Mouse (Mus musculus): ENCODE results near the gene Ntf5. TPM values are rescaled to one million over a fixed set of nuclear protein-coding genes. Genes with fewer than 3 reads are reported as not detected.

Gene Ntf5
- polyA plus RNA-seq (2014; fragmentation: Illumina TruSeq; extraction: RNeasy Lipid Tissue Mini Kit (QIAGEN cat#74804); ENCODE audit: low replicate concordance) = not detected

GRCm38 (mm10) chr7:45413113-45413863 is at the start of gene Ntf5:
Ntf5 (plus strand) TSS chr7:45413695.

GRCm38 (mm10) chr7:45366652-45367019 is 46.9 kb upstream of the Ntf5 start, which contains the start of gene Ppfia3:
Ppfia3 (minus strand) TSS chr7:45367019.

DNA sequence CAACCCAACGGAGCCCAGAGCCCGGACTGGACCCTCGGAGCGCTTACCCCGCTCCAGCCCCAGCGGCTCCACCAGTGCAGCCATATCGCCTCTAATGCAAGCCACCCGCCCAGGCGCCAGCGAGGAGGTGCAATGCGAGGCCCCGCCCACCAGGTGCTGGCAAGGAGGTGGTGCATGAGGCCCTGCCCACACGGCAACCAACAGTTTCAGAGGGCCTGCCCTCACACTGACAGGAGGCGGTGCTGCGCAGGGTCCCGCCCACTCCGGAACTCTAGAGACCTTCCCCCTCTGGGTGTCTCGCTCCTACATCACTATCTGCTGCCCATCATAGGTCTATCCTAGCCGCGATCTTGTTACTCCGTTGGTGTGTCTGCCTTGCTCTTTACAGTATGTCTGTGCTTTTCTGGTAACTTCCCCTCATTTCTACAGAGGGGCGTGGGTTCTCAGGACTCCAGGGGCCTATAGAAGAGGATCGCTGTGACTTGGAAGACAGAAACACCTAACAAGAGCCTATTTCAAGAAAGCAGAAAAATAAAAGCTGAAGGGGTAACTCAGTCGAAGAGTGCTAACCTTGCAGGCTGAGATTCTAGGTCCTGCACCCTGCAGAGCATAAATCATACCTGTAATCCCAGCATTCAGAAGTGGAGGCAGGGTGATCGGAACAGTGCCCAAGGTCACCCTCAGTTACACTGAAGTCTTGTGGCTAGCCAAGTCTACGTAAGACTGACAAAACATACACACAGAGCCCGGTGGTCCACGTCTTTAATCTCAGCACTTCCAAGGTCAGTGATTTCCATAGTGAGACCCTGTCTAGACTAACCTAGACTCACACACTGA is 42.8 kb upstream of the Ntf5 start, which contains the start of gene Lin7b:
Lin7b (minus strand) TSS at position 109 of the 837 bp plus-strand sequence.

GRCm38 (mm10) chr7:45395578-45396336 is 17.7 kb upstream of the Ntf5 start, which contains the start of gene Snrnp70:
Snrnp70 (minus strand) TSS chr7:45395742.

GRCm38 (mm10) chr7:45405091-45406075 is 8.1 kb upstream of the Ntf5 start, which contains the start of gene Kcna7:
Kcna7 (plus strand) TSS chr7:45405653.

DNA sequence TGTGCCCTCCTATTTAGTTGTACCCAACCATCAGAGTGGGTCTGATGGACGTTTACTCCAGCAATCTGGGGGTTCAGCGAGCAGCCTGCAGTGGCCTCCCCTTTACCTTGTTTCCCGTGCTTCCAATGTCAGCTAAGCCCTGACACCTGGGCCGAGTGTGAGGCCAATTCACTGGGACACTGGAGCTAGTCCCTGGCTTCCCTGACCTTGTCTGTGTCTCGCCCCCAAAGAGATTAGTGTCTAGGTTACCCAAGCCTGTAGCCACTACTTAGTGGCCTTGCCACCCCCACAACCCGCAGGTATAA is 7.1 kb downstream of the Ntf5 start, which contains the start of gene Lhb:
Lhb (plus strand) TSS at position 206 of the 305 bp plus-strand sequence.

DNA sequence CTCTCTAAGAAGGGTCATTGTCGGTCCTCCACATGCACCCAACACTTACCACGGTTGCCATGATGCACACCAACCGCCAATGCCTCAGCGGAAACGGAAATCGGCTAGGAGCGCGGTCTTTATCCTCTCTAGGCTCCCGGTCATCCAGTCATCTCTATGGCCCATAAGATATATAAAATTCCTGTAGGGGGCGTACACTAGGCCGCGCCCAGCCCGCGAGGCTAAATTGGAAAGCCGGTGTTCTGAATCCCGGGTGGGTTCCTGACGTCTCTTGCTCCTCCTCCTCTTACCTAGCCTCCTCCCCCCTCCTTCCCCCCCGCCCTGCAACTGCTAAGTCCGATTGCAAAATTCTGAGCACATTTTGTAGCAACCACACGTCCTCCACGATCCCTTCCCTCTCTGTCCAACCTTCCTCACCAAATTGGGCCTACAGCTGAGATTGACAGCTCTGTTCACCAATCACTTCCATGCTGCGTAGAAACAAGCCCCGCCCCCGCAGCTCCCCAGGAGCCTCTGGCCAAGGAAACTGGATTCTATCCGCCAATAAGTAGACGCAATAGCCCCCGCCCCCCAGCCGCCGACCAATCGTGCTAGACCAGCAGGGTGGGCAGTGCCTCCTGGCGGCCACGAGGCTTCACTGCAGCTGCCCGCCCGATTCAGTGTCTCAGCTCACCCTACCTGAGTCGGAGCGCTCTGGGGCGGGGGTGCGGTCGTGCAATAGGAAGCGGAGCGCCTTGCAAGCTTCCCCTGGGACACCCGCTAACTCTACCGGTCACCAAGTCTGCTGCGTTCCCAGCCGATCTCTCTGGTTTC is 20.9 kb downstream of the Ntf5 start, which contains the start of gene Gys1:
Gys1 (plus strand) TSS at position 642 of the 813 bp plus-strand sequence.

DNA sequence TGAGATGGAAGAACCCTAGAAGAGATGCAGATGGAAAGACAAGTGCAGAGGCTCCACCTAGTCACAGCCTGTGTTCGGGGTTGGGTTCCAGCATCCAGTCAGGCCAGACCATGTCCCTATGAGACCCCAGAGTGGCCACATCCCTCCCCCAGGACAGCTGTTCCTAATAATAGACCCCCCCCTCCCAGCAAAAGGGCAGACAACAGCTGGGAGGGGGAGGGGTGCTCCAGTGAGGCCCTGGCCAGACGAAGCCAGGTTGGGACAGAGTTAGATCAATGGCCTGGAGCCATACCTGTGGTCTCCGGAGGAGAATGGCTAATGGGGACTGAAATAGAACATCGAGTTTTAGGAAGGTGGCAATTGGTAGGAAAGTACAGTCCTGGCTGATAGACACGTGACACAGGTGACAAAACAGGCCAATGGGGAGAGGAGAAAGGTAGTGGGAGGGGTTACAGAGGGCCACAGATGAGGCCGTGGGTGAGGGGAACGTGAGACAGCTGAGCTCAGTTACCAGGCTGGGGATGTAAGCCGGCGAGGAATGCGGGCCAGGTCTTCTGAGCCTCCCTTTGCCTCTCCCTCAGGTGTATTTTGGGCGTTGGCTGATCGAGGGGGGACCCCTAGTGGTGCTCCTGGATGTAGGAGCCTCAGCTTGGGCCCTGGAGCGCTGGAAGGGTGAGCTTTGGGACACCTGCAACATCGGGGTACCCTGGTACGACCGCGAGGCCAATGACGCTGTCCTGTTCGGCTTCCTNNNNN is 24.2 kb downstream of the Ntf5 start, which contains the start of gene Ruvbl2:
Ruvbl2 (minus strand) TSS at position 576 of the 756 bp plus-strand sequence.

DNA sequence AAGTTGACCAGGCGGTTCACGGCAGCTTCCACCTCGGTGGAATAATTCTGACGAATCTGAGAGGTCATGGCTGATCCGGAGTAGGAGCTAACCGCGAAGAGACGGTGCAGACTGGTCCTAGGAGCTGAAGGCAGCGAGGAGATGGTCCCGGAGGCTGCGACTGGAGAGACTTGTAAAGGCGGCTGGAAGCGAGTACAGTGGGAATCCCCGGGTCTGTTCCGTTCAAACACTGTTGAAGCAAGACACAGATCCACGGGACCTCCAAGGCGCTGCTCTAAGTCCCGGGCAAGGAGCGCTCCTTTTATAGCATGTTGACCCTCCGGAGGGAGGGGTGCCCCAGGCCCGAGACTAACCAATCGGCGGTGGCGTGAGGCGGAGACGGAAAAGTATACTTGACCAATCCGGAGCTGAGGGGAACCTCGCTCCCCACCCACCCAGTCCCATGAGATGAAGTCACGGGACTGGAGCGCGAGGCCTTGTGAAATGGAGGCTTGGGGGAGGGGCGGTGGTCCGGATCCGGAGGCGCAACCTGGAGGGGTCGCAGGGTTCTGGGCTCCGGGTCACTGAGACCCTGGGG is 46.2 kb downstream of the Ntf5 start, which contains the start of gene Ftl1:
Ftl1 (minus strand) TSS at position 321 of the 577 bp plus-strand sequence.

DNA sequence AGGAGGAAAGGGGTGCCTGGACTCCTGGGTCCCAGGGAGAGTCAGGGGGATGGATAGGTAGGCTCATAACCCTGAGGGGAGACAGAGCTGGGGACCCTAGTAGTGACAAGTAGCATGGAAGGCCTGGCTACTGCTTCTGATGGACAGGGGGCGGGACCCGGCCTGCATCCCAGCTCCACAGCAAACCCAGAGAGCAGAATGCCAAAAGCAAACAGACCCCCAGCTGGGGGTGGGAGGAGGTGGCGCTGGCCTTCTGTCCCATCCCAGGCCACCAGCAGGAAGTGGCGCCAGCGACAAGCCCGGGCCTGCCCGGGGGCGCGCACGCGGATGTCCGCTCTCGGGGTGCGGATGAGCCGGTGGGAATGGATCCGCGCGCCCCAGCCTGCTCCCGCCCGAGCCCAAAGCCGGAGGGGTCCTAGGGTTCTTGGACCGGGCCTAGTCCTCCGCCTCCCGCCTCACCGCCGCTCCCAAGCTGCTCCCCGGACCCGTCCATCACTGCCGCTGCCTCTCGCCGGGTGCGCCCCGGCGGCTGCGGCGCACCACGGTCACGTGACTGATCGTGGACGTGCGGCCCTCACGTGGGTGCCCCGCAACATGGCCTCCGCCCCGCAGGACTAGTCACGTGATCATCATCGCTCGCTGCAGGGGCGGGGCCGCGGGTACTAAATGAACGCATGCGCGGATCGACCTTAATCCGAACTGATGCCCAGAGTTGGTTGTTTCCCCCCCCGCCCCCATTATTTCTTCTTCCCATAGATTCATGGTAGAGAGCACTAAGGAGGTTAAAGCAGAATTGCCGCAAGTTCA is 53.0 kb downstream of the Ntf5 start, which contains the start of gene Bax:
Bax (minus strand) TSS at position 616 of the 807 bp plus-strand sequence.

Other genes with a start within 250 kb of the Ntf5 start
- not detected for gene Slc17a7, start 249.7 kb upstream of the Ntf5 start, polyA plus RNA-seq (2014; fragmentation: Illumina TruSeq; extraction: RNeasy Lipid Tissue Mini Kit (QIAGEN cat#74804); ENCODE audit: low replicate concordance)
- not detected for gene Gfy, start 234.1 kb upstream of the Ntf5 start, polyA plus RNA-seq (2014; fragmentation: Illumina TruSeq; extraction: RNeasy Lipid Tissue Mini Kit (QIAGEN cat#74804); ENCODE audit: low replicate concordance)
- not detected for gene Pth2, start 232.7 kb upstream of the Ntf5 start, polyA plus RNA-seq (2014; fragmentation: Illumina TruSeq; extraction: RNeasy Lipid Tissue Mini Kit (QIAGEN cat#74804); ENCODE audit: low replicate concordance)
- gene Ccdc155, start 208.8 kb upstream of the Ntf5 start, polyA plus RNA-seq (2014; fragmentation: Illumina TruSeq; extraction: RNeasy Lipid Tissue Mini Kit (QIAGEN cat#74804); ENCODE audit: low replicate concordance) = not detected
- gene Dkkl1, start 201.5 kb upstream of the Ntf5 start, polyA plus RNA-seq (2014; fragmentation: Illumina TruSeq; extraction: RNeasy Lipid Tissue Mini Kit (QIAGEN cat#74804); ENCODE audit: low replicate concordance) = not detected
- gene Tead2, start 197.9 kb upstream of the Ntf5 start, polyA plus RNA-seq (2014; fragmentation: Illumina TruSeq; extraction: RNeasy Lipid Tissue Mini Kit (QIAGEN cat#74804); ENCODE audit: low replicate concordance) = 1.7 TPM
- 2.0 TPM for gene Cd37, start 174.6 kb upstream of the Ntf5 start, polyA plus RNA-seq (2014; fragmentation: Illumina TruSeq; extraction: RNeasy Lipid Tissue Mini Kit (QIAGEN cat#74804); ENCODE audit: low replicate concordance)
- gene Slc6a16, start 172.6 kb upstream of the Ntf5 start, polyA plus RNA-seq (2014; fragmentation: Illumina TruSeq; extraction: RNeasy Lipid Tissue Mini Kit (QIAGEN cat#74804); ENCODE audit: low replicate concordance) = not detected
- not detected for gene Slc6a21, start 136.2 kb upstream of the Ntf5 start, polyA plus RNA-seq (2014; fragmentation: Illumina TruSeq; extraction: RNeasy Lipid Tissue Mini Kit (QIAGEN cat#74804); ENCODE audit: low replicate concordance)
- 3.0 TPM for gene Trpm4, start 79.9 kb upstream of the Ntf5 start, polyA plus RNA-seq (2014; fragmentation: Illumina TruSeq; extraction: RNeasy Lipid Tissue Mini Kit (QIAGEN cat#74804); ENCODE audit: low replicate concordance)
- gene Hrc, start 78.4 kb upstream of the Ntf5 start, polyA plus RNA-seq (2014; fragmentation: Illumina TruSeq; extraction: RNeasy Lipid Tissue Mini Kit (QIAGEN cat#74804); ENCODE audit: low replicate concordance) = not detected
- gene Ppfia3, start 46.7 kb upstream of the Ntf5 start, polyA plus RNA-seq (2014; fragmentation: Illumina TruSeq; extraction: RNeasy Lipid Tissue Mini Kit (QIAGEN cat#74804); ENCODE audit: low replicate concordance) = not detected
- gene Lin7b, start 43.1 kb upstream of the Ntf5 start, polyA plus RNA-seq (2014; fragmentation: Illumina TruSeq; extraction: RNeasy Lipid Tissue Mini Kit (QIAGEN cat#74804); ENCODE audit: low replicate concordance) = not detected
- 55.6 TPM for gene Snrnp70, start 18.0 kb upstream of the Ntf5 start, polyA plus RNA-seq (2014; fragmentation: Illumina TruSeq; extraction: RNeasy Lipid Tissue Mini Kit (QIAGEN cat#74804); ENCODE audit: low replicate concordance)
- not detected for gene Kcna7, start 8.0 kb upstream of the Ntf5 start, polyA plus RNA-seq (2014; fragmentation: Illumina TruSeq; extraction: RNeasy Lipid Tissue Mini Kit (QIAGEN cat#74804); ENCODE audit: low replicate concordance)
- not detected for gene Lhb, start 7.1 kb downstream of the Ntf5 start, polyA plus RNA-seq (2014; fragmentation: Illumina TruSeq; extraction: RNeasy Lipid Tissue Mini Kit (QIAGEN cat#74804); ENCODE audit: low replicate concordance)
- 1.0 TPM for gene Gys1, start 21.1 kb downstream of the Ntf5 start, polyA plus RNA-seq (2014; fragmentation: Illumina TruSeq; extraction: RNeasy Lipid Tissue Mini Kit (QIAGEN cat#74804); ENCODE audit: low replicate concordance)
- not detected for gene Ruvbl2, start 24.4 kb downstream of the Ntf5 start, polyA plus RNA-seq (2014; fragmentation: Illumina TruSeq; extraction: RNeasy Lipid Tissue Mini Kit (QIAGEN cat#74804); ENCODE audit: low replicate concordance)
- 6.2 TPM for gene Ftl1, start 46.2 kb downstream of the Ntf5 start, polyA plus RNA-seq (2014; fragmentation: Illumina TruSeq; extraction: RNeasy Lipid Tissue Mini Kit (QIAGEN cat#74804); ENCODE audit: low replicate concordance)
- gene Bax, start 53.2 kb downstream of the Ntf5 start, polyA plus RNA-seq (2014; fragmentation: Illumina TruSeq; extraction: RNeasy Lipid Tissue Mini Kit (QIAGEN cat#74804); ENCODE audit: low replicate concordance) = 1.2 TPM
- not detected for gene Tulp2, start 68.2 kb downstream of the Ntf5 start, polyA plus RNA-seq (2014; fragmentation: Illumina TruSeq; extraction: RNeasy Lipid Tissue Mini Kit (QIAGEN cat#74804); ENCODE audit: low replicate concordance)
- not detected for gene Gm45808, start 73.1 kb downstream of the Ntf5 start, polyA plus RNA-seq (2014; fragmentation: Illumina TruSeq; extraction: RNeasy Lipid Tissue Mini Kit (QIAGEN cat#74804); ENCODE audit: low replicate concordance)
- 1.6 TPM for gene Dhdh, start 75.1 kb downstream of the Ntf5 start, polyA plus RNA-seq (2014; fragmentation: Illumina TruSeq; extraction: RNeasy Lipid Tissue Mini Kit (QIAGEN cat#74804); ENCODE audit: low replicate concordance)
- 48.1 TPM for gene Nucb1, start 96.7 kb downstream of the Ntf5 start, polyA plus RNA-seq (2014; fragmentation: Illumina TruSeq; extraction: RNeasy Lipid Tissue Mini Kit (QIAGEN cat#74804); ENCODE audit: low replicate concordance)
- 0.59 TPM for gene Ppp1r15a, start 112.6 kb downstream of the Ntf5 start, polyA plus RNA-seq (2014; fragmentation: Illumina TruSeq; extraction: RNeasy Lipid Tissue Mini Kit (QIAGEN cat#74804); ENCODE audit: low replicate concordance)
- gene Plekha4, start 112.6 kb downstream of the Ntf5 start, polyA plus RNA-seq (2014; fragmentation: Illumina TruSeq; extraction: RNeasy Lipid Tissue Mini Kit (QIAGEN cat#74804); ENCODE audit: low replicate concordance) = not detected
- gene Hsd17b14, start 141.2 kb downstream of the Ntf5 start, polyA plus RNA-seq (2014; fragmentation: Illumina TruSeq; extraction: RNeasy Lipid Tissue Mini Kit (QIAGEN cat#74804); ENCODE audit: low replicate concordance) = not detected
- gene Bcat2, start 156.5 kb downstream of the Ntf5 start, polyA plus RNA-seq (2014; fragmentation: Illumina TruSeq; extraction: RNeasy Lipid Tissue Mini Kit (QIAGEN cat#74804); ENCODE audit: low replicate concordance) = 0.93 TPM
- not detected for gene Fgf21, start 201.8 kb downstream of the Ntf5 start, polyA plus RNA-seq (2014; fragmentation: Illumina TruSeq; extraction: RNeasy Lipid Tissue Mini Kit (QIAGEN cat#74804); ENCODE audit: low replicate concordance)
- gene Fut1, start 203.6 kb downstream of the Ntf5 start, polyA plus RNA-seq (2014; fragmentation: Illumina TruSeq; extraction: RNeasy Lipid Tissue Mini Kit (QIAGEN cat#74804); ENCODE audit: low replicate concordance) = not detected
- gene Izumo1, start 208.1 kb downstream of the Ntf5 start, polyA plus RNA-seq (2014; fragmentation: Illumina TruSeq; extraction: RNeasy Lipid Tissue Mini Kit (QIAGEN cat#74804); ENCODE audit: low replicate concordance) = not detected
- gene Rasip1, start 213.8 kb downstream of the Ntf5 start, polyA plus RNA-seq (2014; fragmentation: Illumina TruSeq; extraction: RNeasy Lipid Tissue Mini Kit (QIAGEN cat#74804); ENCODE audit: low replicate concordance) = not detected
- not detected for gene Mamstr, start 226.3 kb downstream of the Ntf5 start, polyA plus RNA-seq (2014; fragmentation: Illumina TruSeq; extraction: RNeasy Lipid Tissue Mini Kit (QIAGEN cat#74804); ENCODE audit: low replicate concordance)

All from small intestine, adult 10 weeks (tissue).